Mouse (Mus musculus) limb, embryonic 15.5 days (tissue): Measurements from ENCODE around the gene 2410015M20Rik. TPM values are rescaled to one million over a fixed set of nuclear protein-coding genes. Genes with fewer than 3 reads are reported as not detected.
A peak's percentile ranks its signal among the peaks of the same experiment; 100 is the strongest.
"Not testable (repeated sequence)": the region's sequence is repeated elsewhere in the genome, so short reads cannot be mapped to it uniquely, and the experiment has no call there.

ENCODE experiments used
- ATAC-seq: fragments of 200-750 bp; cut with Nextera tagmentation; 2 replicates; pipeline ENCODE4 v1.8.0; 2017; ENCODE audit warnings: low read depth, moderate TSS enrichment; ENCODE audit not compliant: insufficient number of reproducible peaks, low FRiP score, low TSS enrichment
- H3K27ac ChIP-seq: fragments of 300-500 bp; sonication (generic); 2 replicates; pipeline ENCODE4 v1.5.1; 2015; ENCODE audit warnings: moderate library complexity, mild to moderate bottlenecking, inconsistent platforms
- H3K27me3 ChIP-seq: fragments of 300-500 bp; sonication (generic); 2 replicates; pipeline ENCODE4 v1.6.1; 2015; ENCODE audit warnings: inconsistent platforms
- H3K36me3 ChIP-seq: fragments of 300-500 bp; sonication (generic); 2 replicates; pipeline ENCODE4 v1.6.1; 2015; ENCODE audit warnings: inconsistent platforms
- H3K4me1 ChIP-seq: fragments of 300-500 bp; sonication (generic); 2 replicates; pipeline ENCODE4 v1.6.1; 2015; ENCODE audit warnings: inconsistent platforms
- H3K4me2 ChIP-seq: fragments of 300-500 bp; sonication (generic); 2 replicates; pipeline ENCODE4 v1.6.1; 2015; ENCODE audit warnings: mild to moderate bottlenecking, inconsistent platforms
- H3K4me3 ChIP-seq: fragments of 300-500 bp; sonication (generic); 2 replicates; pipeline ENCODE4 v1.5.1; 2015; ENCODE audit warnings: mild to moderate bottlenecking, inconsistent platforms
- H3K9ac ChIP-seq: fragments of 300-500 bp; sonication (generic); 2 replicates; pipeline ENCODE4 v1.6.1; 2015; ENCODE audit warnings: inconsistent platforms
- H3K9me3 ChIP-seq: fragments of 300-500 bp; sonication (generic); 2 replicates; pipeline ENCODE4 v1.6.1; 2016; ENCODE audit warnings: inconsistent platforms
- WGBS: fragments of 180-500 bp; shearing (Covaris S2); methylation state at CpG from one replicate; pipeline ENCODE4 v1.1.7; 2015; 5-methylcytosine and 5-hydroxymethylcytosine counted together
- polyA plus RNA-seq: library from polyadenylated mRNA; unstranded; fragments of >200 nt; fragmentation: Nextera tagmentation; extraction: Ambion mirVana; gene quantifications from 2 replicates; pipeline ENCODE4 v1.2.1, GENCODE M21; 2015

The 2410015M20Rik gene
- polyA plus RNA-seq, result 257 and 269 TPM in 2 replicates

DNA sequence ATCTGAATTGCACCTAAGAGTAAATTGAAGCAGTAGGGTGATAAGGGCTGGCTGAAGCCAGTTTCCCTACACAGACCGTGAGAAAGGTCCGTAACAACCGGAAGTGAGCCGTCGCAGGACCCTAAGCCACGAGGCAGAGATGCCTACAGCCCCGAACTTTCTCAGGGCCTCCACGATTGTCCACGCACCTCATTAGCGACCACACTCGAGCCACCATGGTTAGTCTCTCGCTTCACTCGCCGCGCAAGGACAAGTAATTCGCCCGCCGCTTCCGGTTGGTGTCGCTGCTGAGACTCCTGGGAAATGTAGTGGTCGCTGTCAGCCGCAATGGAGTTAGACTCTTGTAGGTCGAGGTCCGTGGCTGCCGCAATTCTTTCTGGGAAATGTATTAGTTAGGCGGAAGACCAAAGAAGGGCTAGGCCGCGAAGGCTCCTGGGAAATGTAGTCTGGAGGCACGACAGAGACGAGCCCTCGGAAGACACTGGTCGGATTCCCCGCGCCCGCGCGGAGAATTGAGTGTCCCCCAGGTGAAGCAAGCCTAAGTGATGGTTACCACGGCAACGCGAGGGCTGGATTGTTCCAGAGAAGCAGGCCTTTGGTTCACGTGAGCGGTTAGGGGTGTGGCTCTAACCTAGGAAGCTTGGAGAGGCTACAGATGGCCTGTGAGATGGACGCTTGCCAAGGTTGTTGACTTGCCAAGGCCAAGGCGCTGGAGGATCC, at the start of gene 2410015M20Rik:
Gene 2410015M20Rik, minus strand, starts transcription at position 320 of the 720 bp plus-strand sequence.
- ATAC-seq, result peak; percentile 84
- Histone ChIP-seq H3K36me3 (peaks cover 37% of the 10 kb centered on the region), H3K4me1 (peaks cover 37% of the 10 kb centered on the region), H3K4me2 (peak within 1 kb of the TSS; percentile 73), H3K27ac (peak within 1 kb of the TSS; percentile 78), H3K4me3 (peak within 1 kb of the TSS; percentile 64), H3K9me3 (no peaks in the 10 kb centered on the region), H3K9ac (peak within 1 kb of the TSS; percentile 60), H3K27me3 (no peaks in the 10 kb centered on the region)
- under 1% methylated on average over 44 of the region's 44 CpGs for WGBS

DNA sequence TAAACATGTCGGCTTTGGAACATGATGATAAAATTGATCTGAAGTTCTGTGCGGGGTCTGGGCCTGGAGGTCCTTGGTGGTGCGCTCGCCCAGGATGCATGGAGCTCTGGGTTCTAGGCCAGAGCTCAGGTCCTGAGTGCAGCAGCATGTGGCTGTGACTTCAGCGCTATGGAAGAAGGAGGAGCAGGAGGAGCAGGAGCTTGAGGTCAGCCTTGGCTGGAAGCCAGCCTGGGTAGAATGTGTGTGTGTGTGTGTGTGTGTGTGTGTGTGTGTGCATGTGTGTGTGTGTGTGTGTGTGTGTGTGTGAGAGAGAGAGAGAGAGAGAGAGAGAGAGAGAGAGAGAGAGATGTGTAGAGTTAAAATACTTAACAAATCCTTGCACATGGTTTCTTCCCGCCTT, 46.6 kb upstream of the 2410015M20Rik start:
- no peaks in the 10 kb centered on the region for H3K27me3 ChIP-seq
- no peaks in the 10 kb centered on the region for H3K9me3 ChIP-seq
- H3K4me3 ChIP-seq, result no peak overlapping the region
- H3K36me3 ChIP-seq, result no peaks in the 10 kb centered on the region
- no peak overlapping the region for H3K27ac ChIP-seq
- ATAC-seq, result no peak
- WGBS, result 88% methylated on average over 6 of the region's 6 CpGs
- H3K9ac ChIP-seq, result no peak overlapping the region
- H3K4me1 ChIP-seq, result no peaks in the 10 kb centered on the region
- no peak overlapping the region for H3K4me2 ChIP-seq

DNA sequence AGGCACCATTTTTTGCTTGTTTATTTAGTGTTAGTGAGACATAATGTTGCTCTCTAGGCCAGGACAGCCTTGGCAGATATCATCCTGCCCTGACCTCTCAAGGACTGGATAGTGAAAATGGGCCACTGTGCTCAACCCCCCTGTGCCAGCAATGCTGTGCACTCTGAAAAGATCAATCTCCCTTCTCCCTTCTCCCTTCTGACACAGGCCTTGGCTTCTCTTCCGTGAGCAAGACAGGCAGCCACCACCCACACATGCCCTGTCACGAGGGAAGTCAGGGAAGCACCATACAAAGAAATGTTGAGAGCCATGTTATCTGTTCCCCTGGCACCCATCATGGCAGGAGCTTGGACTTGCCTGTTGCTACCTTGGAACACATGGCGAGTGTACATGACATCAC, 45.7 kb upstream of the 2410015M20Rik start:
- Histone ChIP-seq H3K9ac (no peak overlapping the region), H3K4me1 (no peaks in the 10 kb centered on the region), H3K4me3 (no peak overlapping the region), H3K4me2 (no peak overlapping the region), H3K9me3 (no peaks in the 10 kb centered on the region), H3K27ac (no peak overlapping the region), H3K36me3 (no peaks in the 10 kb centered on the region), H3K27me3 (no peaks in the 10 kb centered on the region)
- WGBS, result 77% methylated on average over 3 of the region's 3 CpGs
- ATAC-seq, result no peak

- no peaks in the 10 kb centered on the region for H3K27me3 ChIP-seq
- no peak overlapping the region for H3K4me3 ChIP-seq
- no peak overlapping the region for H3K4me2 ChIP-seq
- H3K9me3 ChIP-seq, result no peaks in the 10 kb centered on the region
- no peaks in the 10 kb centered on the region for H3K36me3 ChIP-seq
- WGBS, result 85% methylated on average over 2 of the region's 2 CpGs
- ATAC-seq, result no peak
- no peaks in the 10 kb centered on the region for H3K4me1 ChIP-seq
- H3K27ac ChIP-seq, result no peak overlapping the region
- H3K9ac ChIP-seq, result no peak overlapping the region
Observed at GRCm38 (mm10) chr17:56654771-56655170, 45.2 kb upstream of the 2410015M20Rik start.

- H3K27me3 ChIP-seq, result no peaks in the 10 kb centered on the region
- no peaks in the 10 kb centered on the region for H3K4me1 ChIP-seq
- ATAC-seq, result no peak
- no peaks in the 10 kb centered on the region for H3K9me3 ChIP-seq
- H3K36me3 ChIP-seq, result no peaks in the 10 kb centered on the region
- H3K4me2 ChIP-seq, result no peak overlapping the region
- no peak overlapping the region for H3K27ac ChIP-seq
- no peak overlapping the region for H3K4me3 ChIP-seq
- no peak overlapping the region for H3K9ac ChIP-seq
- 39% methylated on average over 10 of the region's 10 CpGs for WGBS
Observed at GRCm38 (mm10) chr17:56651801-56652200, 42.2 kb upstream of the 2410015M20Rik start.

DNA sequence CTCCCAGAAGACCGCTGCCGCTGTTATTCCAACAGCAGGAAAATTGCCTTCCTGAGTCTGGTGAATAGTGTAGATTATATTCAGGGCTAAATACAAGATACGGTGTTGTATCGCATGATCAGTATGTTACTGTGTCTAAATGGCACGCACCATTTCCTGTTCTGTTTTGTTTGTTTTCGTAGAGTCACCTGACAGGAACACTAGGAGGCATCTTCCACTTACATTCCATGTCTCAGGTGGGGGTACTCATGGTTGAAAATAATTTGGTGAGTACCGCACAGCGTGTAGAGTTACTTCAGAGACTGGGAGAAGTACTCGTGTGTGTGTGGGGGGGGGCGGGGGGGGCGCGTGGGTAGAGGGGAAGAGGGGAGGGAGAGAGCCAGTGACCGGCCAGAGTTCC, 38.0 kb upstream of the 2410015M20Rik start:
- ATAC-seq, result no peak
- Histone ChIP-seq H3K27me3 (no peaks in the 10 kb centered on the region), H3K4me1 (no peaks in the 10 kb centered on the region), H3K27ac (no peak overlapping the region), H3K36me3 (no peaks in the 10 kb centered on the region), H3K9me3 (no peaks in the 10 kb centered on the region), H3K4me3 (no peak overlapping the region), H3K9ac (no peak overlapping the region), H3K4me2 (no peak overlapping the region)
- WGBS, result 63% methylated on average over 11 of the region's 13 CpGs

GRCm38 (mm10) chr17:56643237-56643636, 33.7 kb upstream of the 2410015M20Rik start:
- Histone ChIP-seq H3K27me3 (no peaks in the 10 kb centered on the region), H3K4me1 (no peaks in the 10 kb centered on the region), H3K4me3 (no peak overlapping the region), H3K36me3 (no peaks in the 10 kb centered on the region), H3K9ac (no peak overlapping the region), H3K9me3 (no peaks in the 10 kb centered on the region), H3K27ac (no peak overlapping the region), H3K4me2 (no peak overlapping the region)
- ATAC-seq, result no peak
- 74% methylated on average over 4 of the region's 4 CpGs for WGBS

GRCm38 (mm10) chr17:56634023-56634422, 24.5 kb upstream of the 2410015M20Rik start:
- Histone ChIP-seq H3K36me3 (no peaks in the 10 kb centered on the region), H3K27me3 (no peaks in the 10 kb centered on the region), H3K9me3 (no peaks in the 10 kb centered on the region), H3K4me3 (no peak overlapping the region), H3K27ac (no peak overlapping the region), H3K4me2 (no peak overlapping the region), H3K4me1 (no peaks in the 10 kb centered on the region), H3K9ac (no peak overlapping the region)
- 76% methylated on average over 6 of the region's 6 CpGs for WGBS
- no peak for ATAC-seq

DNA sequence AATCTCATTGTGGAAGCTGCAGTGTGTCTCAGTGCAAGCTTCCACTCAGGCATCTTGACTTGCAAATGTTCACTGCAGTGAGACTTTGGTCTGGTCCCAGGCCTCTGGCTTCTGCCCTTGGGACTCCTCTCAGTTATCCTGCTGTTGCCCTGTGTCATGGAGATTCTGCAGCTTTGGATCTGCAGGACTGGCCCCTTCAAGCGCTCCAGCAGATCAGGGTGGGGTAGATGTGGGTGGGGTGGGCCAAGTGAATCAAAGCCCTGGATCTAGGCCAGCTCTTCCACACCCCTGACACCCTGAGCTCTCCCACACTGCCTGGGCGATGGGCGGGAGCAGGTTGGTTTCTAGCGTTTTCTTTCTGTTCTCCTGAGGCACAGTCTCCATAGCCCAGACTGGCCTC, 22.2 kb upstream of the 2410015M20Rik start:
- Histone ChIP-seq H3K27me3 (no peaks in the 10 kb centered on the region), H3K4me1 (peaks cover 12% of the 10 kb centered on the region), H3K27ac (no peak overlapping the region), H3K9me3 (no peaks in the 10 kb centered on the region), H3K9ac (no peak overlapping the region), H3K4me3 (no peak overlapping the region), H3K36me3 (no peaks in the 10 kb centered on the region), H3K4me2 (no peak overlapping the region)
- ATAC-seq, result no peak
- 56% methylated on average over 4 of the region's 4 CpGs for WGBS

DNA sequence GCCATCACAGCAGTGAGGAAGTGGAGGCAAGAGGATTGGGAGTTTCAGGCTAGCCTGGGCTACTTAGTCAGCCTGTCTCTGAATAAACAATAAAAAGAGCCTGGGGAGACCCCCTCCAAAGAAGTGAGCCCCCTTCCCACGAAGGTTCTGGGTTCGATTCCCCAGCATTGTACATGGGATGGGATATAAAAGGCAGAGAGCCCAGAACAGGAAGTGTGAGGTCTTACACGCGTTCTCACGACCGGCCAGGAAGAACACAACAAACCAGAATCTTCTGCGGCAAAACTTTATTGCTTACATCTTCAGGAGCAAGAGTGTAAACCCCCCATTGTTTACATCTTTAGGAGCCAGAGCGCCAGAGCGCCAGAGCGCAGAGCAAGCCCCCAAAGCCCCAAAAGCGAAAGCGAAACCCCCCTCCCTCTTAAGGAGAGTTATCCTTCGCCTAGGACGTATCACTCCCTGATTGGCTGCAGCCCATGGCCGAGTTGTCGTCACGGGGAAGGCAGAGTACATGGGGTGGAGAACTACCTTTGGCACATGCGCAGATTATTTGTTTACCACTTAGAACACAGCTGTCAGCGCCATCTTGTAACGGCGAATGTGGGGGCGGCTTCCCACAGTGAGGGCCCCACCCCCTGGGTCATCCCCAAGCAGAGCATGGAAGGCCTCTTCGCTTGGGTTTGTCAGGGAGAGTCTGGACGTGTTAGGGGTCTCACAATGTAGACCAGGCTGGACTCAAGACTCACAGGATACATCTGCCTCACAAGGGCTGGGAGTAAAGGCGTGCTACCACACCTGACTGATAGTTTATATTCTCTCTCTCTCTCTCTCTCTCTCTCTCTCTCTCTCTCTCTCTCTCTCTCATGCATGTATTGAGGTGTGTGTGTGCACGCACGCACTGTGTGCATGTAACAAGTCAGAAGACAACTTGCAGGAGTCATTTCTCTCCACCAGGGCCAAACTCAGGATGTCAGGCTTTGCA, 20.5 kb upstream of the 2410015M20Rik start:
- H3K4me2 ChIP-seq, H3K9ac ChIP-seq, ATAC-seq, H3K27ac ChIP-seq, H3K9me3 ChIP-seq, H3K27me3 ChIP-seq, H3K36me3 ChIP-seq, H3K4me3 ChIP-seq: not testable (repeated sequence)
- 85% methylated on average over 27 of the region's 27 CpGs for WGBS
- peaks cover 25% of the 10 kb centered on the region for H3K4me1 ChIP-seq

GRCm38 (mm10) chr17:56627530-56628277, 18.1 kb upstream of the 2410015M20Rik start, which contains the start of gene Catsperd:
Gene Catsperd (plus strand): TSS chr17:56628143.
- peak within 1 kb of the TSS; percentile 93 for H3K4me2 ChIP-seq
- H3K9ac ChIP-seq, result peak within 1 kb of the TSS; percentile 33; the same call in 1 of the 2 replicates
- peak within 1 kb of the TSS; percentile 85 for H3K27ac ChIP-seq
- no peak for ATAC-seq
- WGBS, result 7% methylated on average over 26 of the region's 26 CpGs
- no peaks in the 10 kb centered on the region for H3K9me3 ChIP-seq
- H3K36me3 ChIP-seq, result peaks cover 17% of the 10 kb centered on the region
- peak within 1 kb of the TSS; percentile 95 for H3K4me3 ChIP-seq
- H3K27me3 ChIP-seq, result no peaks in the 10 kb centered on the region
- H3K4me1 ChIP-seq, result peaks cover 30% of the 10 kb centered on the region
